Mouse (Mus musculus): ENCODE results near the gene Abcb8. TPM values are rescaled to one million over a fixed set of nuclear protein-coding genes. Genes with fewer than 3 reads are reported as not detected.
A peak's percentile ranks its signal among the peaks of the same experiment; 100 is the strongest.
"Not testable (repeated sequence)": the region's sequence is repeated elsewhere in the genome, so short reads cannot be mapped to it uniquely, and the experiment has no call there.

Abcb8 gene
- total RNA-seq, 2 experiments from 2014 or later: 52.3 to 54.1 TPM

GRCm38 (mm10) chr5:24391864-24392263, 1.6 kb upstream of the Abcb8 start, which contains the start of gene Atg9b:
TSS of gene Atg9b (minus strand) at chr5:24392143.
- DNase-seq (ENCODE audit: extremely low spot score in 1 of 2, low spot score in 1 of 2): no peak

- no peak for DNase-seq (ENCODE audit: extremely low spot score in 1 of 2, low spot score in 1 of 2)
These were observed 739 bp upstream of the Abcb8 start for GRCm38 (mm10) chr5:24392724-24393123.

- DNase-seq (ENCODE audit: extremely low spot score in 1 of 2, low spot score in 1 of 2): peak; percentile 86 to 90
These were observed 867 bp downstream of the Abcb8 start for GRCm38 (mm10) chr5:24394165-24394894.

GRCm38 (mm10) chr5:24396254-24396653, 2.8 kb downstream of the Abcb8 start:
- not testable (repeated sequence) for DNase-seq (ENCODE audit: extremely low spot score in 1 of 2, low spot score in 1 of 2)

- DNase-seq (ENCODE audit: extremely low spot score in 1 of 2, low spot score in 1 of 2): no peak
These were observed 6.2 kb downstream of the Abcb8 start for GRCm38 (mm10) chr5:24399686-24400085.

DNA sequence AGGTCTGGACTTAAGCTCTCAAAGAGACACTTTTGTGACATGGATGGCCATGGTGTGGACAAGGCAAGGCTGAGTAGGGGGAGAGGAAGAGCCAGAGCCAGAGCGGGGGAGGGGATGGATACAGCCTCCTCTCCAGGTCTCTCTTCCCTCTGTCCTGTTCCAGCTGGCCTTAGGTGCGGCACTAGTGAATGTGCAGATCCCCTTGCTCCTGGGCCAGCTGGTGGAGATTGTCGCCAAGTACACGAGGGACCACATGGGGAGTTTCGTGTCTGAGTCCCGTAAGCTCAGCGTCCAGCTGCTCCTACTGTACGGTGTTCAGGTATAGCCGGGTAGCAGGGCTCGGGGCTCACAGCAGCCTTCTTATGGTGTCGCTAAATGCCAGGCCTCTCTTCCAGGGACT, 6.9 kb downstream of the Abcb8 start:
- no peak for DNase-seq (ENCODE audit: extremely low spot score in 1 of 2, low spot score in 1 of 2)

DNA sequence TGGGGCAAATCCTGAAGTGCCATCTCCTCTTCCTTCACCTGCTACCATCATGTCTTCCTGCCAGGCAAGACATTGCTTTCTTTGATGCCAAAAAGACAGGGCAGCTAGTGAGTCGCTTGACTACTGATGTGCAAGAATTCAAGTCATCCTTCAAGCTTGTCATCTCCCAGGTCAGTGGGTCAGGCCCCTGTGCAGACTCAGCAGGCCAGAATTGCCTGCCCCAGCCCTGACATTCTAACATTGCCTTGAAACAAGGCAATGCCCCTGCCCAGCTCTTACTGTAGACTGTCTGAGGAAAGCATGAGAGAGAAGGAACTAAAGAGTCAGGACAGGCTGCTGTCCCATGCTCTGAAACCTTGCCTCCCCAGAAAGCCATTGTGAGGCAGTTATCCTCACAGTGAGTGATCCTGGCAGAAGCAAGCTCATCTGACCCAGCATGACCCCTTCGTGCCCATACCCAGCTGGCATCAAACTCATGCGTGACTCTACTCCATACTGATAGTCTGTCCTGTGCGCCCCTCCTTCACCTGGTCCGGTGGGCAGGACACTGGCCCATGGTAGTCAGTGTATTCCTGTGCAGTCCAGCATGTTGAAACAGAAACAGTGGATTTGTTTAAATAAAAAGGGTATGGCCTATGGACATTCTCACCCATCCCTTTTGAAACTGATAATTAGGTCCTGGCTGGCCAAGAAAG, 7.6 kb downstream of the Abcb8 start:
- DNase-seq (ENCODE audit: extremely low spot score in 1 of 2, low spot score in 1 of 2): no peak

DNA sequence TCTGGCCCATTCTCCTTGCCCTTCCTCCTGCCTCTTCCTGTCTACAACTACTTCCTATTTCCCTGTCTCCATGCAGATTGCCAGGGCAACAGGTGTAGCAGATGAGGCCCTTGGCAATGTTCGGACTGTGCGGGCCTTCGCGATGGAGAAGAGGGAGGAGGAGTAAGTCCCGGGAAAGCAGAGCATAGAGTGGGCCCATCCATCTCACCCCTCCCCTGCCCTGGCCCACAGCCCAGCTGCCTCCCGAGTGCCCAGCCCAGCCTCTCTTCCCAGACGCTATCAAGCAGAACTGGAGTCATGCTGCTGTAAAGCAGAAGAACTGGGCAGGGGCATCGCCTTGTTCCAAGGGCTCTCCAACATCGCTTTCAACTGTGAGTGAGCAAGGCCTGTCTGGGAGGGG, 8.5 kb downstream of the Abcb8 start:
- no peak for DNase-seq (ENCODE audit: extremely low spot score in 1 of 2, low spot score in 1 of 2)

GRCm38 (mm10) chr5:24404594-24405360, 11.3 kb downstream of the Abcb8 start:
- no peak for DNase-seq (ENCODE audit: extremely low spot score in 1 of 2, low spot score in 1 of 2)

GRCm38 (mm10) chr5:24405389-24405876, 12.0 kb downstream of the Abcb8 start:
- no peak for DNase-seq (ENCODE audit: extremely low spot score in 1 of 2, low spot score in 1 of 2)

GRCm38 (mm10) chr5:24408651-24409050, 15.2 kb downstream of the Abcb8 start:
- no peak for DNase-seq (ENCODE audit: extremely low spot score in 1 of 2, low spot score in 1 of 2)

GRCm38 (mm10) chr5:24409466-24409865, 16.0 kb downstream of the Abcb8 start:
- no peak for DNase-seq (ENCODE audit: extremely low spot score in 1 of 2, low spot score in 1 of 2)

DNA sequence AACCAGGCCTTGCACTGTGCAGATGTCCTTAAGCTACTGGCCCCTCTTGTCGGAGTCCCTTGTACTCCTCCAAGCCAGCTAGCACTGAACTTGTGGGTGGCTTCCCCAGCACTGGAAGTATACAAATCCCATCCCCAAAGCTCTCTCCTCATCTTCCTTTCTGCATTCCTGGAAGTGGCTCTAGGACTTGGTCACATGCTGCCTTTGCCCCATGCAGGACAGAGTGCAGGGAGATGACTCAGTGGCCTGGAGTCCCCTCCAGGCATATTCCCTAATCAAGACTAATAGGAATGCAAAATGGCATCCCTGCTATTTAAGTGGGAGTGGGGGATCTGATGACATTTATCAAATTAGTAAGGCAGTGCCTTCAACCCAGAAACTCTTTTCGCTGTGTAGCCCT, 18.6 kb downstream of the Abcb8 start:
- DNase-seq (ENCODE audit: extremely low spot score in 1 of 2, low spot score in 1 of 2): no peak

DNA sequence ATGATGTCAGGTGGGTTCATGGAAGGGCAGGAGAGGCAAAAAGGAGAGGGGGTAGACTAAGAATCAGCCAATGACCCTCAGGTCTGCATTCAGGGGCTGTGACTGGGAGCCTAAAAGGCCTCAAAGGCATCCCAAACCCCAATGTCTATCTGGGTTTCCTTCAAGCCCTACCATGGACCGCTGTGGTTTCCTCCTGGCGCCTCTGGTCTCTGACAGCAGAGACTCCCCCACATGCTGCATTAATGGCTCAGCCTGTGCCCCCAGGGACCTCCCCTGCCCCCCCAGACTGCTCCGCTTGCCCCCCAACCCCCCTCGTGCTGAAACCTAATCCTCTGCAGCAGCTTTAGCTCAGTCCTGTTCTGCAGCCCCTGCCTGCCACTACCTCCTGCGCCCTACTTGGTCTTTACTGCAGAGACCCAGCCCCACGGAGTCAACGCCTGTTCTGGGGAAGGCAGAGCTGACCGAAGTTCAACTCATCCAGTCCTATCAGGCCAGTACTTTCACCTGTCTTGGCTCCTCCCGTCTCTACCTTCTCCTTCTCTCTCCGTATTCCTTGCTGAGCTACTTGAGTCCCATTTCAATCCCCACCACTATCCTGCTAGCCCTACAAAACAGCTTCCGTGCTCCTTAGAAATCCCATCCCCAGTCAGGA, 19.7 kb downstream of the Abcb8 start, which contains the start of gene Asic3:
TSS of gene Asic3 (plus strand) at position 351 of the 652 bp plus-strand sequence.
- DNase-seq (ENCODE audit: extremely low spot score in 1 of 2, low spot score in 1 of 2): no peak

GRCm38 (mm10) chr5:24413938-24414337, 20.5 kb downstream of the Abcb8 start:
- no peak for DNase-seq (ENCODE audit: extremely low spot score in 1 of 2, low spot score in 1 of 2)

GRCm38 (mm10) chr5:24416222-24416736, 22.8 kb downstream of the Abcb8 start:
- peak; percentile 49 to 67 for DNase-seq (ENCODE audit: extremely low spot score in 1 of 2, low spot score in 1 of 2)

DNA sequence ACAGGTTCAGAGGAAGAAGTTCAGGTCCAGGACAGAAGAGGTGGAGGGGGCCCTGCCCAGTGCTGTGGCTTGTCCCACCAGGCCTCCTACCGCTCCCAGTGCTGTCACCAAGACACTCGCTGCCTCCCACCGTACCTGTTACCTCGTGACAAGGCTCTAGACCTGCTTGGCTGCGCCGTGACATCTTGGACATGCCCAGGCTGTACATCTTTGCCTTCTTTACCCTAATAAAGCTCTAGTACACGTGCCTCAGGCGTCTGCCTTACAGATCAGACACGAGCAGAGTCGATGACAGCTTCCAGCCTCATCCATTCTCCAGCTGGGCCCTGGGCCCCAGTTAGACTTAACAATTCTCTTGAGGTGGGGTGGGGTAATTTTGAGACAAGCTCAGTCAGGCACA, 24.1 kb downstream of the Abcb8 start:
- no peak for DNase-seq (ENCODE audit: extremely low spot score in 1 of 2, low spot score in 1 of 2)

DNA sequence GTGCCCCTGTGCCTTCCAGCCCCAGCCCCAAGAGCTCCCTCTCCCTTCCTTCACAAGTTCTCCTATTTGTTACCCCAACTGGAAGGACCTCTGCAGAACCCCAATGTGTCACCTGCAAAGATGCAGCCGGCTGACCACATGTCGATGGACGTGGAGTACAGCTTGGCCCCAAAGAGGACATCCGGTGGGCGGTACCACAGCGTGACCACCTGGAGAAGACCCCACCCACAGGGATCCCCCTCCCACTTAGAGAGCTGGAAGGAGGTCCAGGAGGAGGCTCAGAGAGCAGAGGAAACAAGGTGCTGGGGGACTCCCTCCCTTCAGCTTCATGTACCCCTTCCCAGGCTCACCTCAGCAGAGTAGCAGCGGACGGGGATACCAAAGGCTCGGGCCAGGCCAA, 26.9 kb downstream of the Abcb8 start:
- no peak for DNase-seq (ENCODE audit: extremely low spot score in 1 of 2, low spot score in 1 of 2)

GRCm38 (mm10) chr5:24423129-24424003, 29.9 kb downstream of the Abcb8 start, which contains the start of the genes Cdk5 and Slc4a2:
TSS of gene Cdk5 (minus strand) at chr5:24423530.
TSS of gene Slc4a2 (plus strand) at chr5:24423837.
- DNase-seq (ENCODE audit: extremely low spot score in 1 of 2, low spot score in 1 of 2): peak; percentile 90 to 93

Measured in layer of hippocampus, postnatal 25 days (tissue).